Mouse (Mus musculus): ENCODE measurements around the gene Rbms1. TPM values are rescaled to one million over a fixed set of nuclear protein-coding genes. Genes with fewer than 3 reads are reported as not detected.

Rbms1 gene
- polyA plus RNA-seq, 1 experiment from 2014 or later: 40.8 TPM

DNA sequence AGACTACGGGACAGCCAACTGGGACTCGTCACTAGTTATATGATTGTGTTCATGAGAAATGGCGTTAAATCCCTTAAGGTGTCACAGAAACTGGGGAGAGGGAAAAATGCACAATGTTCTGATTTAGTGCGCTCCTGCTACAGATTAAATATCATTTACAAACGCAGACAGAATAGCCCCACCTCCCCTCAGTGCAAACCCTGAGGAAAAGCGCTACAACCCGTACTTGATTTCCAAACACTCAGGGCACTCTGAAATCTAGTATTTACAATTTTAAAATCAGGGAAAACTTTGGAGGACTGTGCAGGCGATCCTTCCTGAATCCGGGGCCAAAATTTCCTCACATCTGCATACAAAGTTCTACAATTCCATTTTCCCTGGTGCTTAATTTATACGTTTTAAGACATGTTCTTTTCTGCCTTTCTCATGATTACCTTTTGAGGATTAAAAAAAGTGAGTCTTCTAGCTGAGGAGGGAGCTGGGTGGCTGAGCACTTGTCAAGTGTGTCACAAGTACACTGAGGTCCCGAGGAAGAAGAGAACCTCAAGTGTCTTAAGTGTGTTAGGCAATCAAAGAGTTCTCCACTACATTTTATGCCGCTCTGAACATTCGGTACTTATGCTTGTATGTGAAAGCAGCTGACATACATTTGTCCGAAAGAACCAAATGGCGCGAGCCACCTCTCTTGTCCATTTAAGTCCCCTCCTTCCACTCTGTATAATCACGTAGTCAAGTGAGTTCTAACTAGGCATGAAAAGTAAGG is 164.0 kb downstream of the Rbms1 start:
- ATAC-seq (ENCODE audit: low FRiP score, low read depth): no peak
- H3K27me3 ChIP-seq: peaks cover 82% of the 10 kb centered on the region

DNA sequence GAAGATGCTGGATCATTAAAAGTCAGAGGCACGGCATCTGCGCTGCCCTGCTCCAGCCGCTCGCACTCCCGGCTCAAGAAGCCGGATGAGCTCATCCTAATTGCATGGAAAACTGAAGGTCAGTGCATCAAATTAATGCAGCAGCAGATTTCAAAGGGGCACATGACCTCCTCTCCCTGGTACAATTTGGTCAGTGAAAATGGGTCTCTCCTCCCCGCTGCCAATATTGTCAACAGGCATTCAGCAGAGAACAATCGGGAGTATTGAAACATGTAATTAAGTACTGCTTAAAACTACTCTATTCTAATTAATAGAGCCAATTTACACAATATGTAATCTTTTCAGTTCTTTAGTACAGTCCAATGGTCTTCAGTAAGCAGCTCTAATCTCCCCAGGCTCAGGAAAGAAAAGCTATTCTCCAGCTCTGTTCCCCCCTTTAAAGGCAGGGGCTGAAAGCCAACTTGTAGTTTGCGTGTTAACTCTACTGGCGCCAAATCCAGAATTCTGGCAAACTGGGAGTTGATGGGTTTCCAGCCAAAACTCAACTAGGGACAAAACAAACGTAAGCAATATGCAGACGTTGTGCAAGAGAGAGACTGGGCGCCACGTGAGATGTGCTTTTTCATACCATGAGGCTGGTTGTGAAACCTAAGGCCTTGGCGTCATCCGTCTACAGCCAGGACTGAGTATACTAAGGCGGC is 165.9 kb downstream of the Rbms1 start:
- no peaks in the 10 kb centered on the region for H3K36me3 ChIP-seq
- 30% methylated on average over 17 of the region's 17 CpGs for WGBS
- peak; percentile 83 for ATAC-seq (ENCODE audit: low FRiP score, low read depth)
- H3K9ac ChIP-seq (replicated peaks): no peak overlapping the region
- H3K27ac ChIP-seq (replicated peaks): peak overlapping the region; percentile 56
- H3K4me1 ChIP-seq: peaks cover 35% of the 10 kb centered on the region
- H3K27me3 ChIP-seq: peaks cover 79% of the 10 kb centered on the region
- peak overlapping the region; percentile 28; the same call in 1 of the 2 replicates for H3K4me2 ChIP-seq (replicated peaks)
- H3K9me3 ChIP-seq: no peaks in the 10 kb centered on the region
- H3K4me3 ChIP-seq: no peak overlapping the region

More for the DNA sequence above, 164.0 kb downstream of the Rbms1 start:
- 78% methylated on average over 17 of the region's 17 CpGs for WGBS
- H3K9me3 ChIP-seq: no peaks in the 10 kb centered on the region
- no peaks in the 10 kb centered on the region for H3K36me3 ChIP-seq
- H3K4me2 ChIP-seq (replicated peaks): no peak overlapping the region
- no peak overlapping the region for H3K27ac ChIP-seq (replicated peaks)
- peaks cover 35% of the 10 kb centered on the region for H3K4me1 ChIP-seq
- no peak overlapping the region for H3K4me3 ChIP-seq
- no peak overlapping the region for H3K9ac ChIP-seq (replicated peaks)

DNA sequence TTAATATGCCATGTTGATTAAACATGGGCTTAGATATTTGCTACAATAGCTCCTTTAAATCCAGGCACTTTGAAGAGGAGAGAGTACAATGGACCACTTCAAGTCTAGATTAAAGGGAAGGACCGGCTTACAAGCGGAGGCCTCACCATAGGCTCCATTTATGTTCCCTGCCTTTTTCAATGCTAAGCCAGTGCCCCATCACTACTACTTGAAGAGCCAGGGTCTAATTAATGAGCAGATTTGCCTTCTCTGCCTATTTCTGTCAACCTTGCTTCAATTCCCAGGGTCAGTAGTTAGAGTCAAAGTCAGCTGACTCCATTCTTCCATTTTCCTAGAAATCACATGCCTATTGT is 166.4 kb downstream of the Rbms1 start:
- no peak overlapping the region for H3K4me3 ChIP-seq
- H3K27ac ChIP-seq (replicated peaks): peak overlapping the region; percentile 56
- ATAC-seq (ENCODE audit: low FRiP score, low read depth): peak; percentile 81
- H3K4me1 ChIP-seq: peaks cover 32% of the 10 kb centered on the region
- 12% methylated on average over 2 of the region's 2 CpGs for WGBS
- peaks cover 78% of the 10 kb centered on the region for H3K27me3 ChIP-seq
- peak overlapping the region; percentile 28; the same call in 1 of the 2 replicates for H3K4me2 ChIP-seq (replicated peaks)
- no peaks in the 10 kb centered on the region for H3K9me3 ChIP-seq
- H3K36me3 ChIP-seq: no peaks in the 10 kb centered on the region
- H3K9ac ChIP-seq (replicated peaks): no peak overlapping the region

DNA sequence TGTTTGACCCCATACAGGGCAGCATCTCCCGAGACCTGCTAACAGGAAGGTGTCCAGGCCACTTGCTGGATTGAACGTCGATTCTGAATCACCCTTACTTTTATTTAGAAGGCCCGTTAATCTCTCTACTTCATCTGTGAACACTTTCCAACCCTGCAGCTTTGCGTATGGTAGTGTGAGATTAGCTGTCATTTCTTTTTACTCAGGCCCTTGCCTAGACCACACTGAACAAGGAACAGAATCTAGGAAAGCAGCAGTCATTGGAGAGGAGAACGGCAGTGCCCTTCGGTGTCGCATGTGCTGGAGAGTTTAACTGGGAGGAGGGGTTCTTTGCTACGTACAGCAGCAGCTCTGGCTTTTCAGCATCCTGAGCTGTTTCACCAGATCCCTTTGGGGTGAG is 167.1 kb downstream of the Rbms1 start:
- Histone ChIP-seq H3K27me3 (peaks cover 76% of the 10 kb centered on the region), H3K9ac (replicated peaks) (no peak overlapping the region), H3K27ac (replicated peaks) (0 out of 2 replicates have a peak overlapping the region, but pooled peaks have one; percentile 56), H3K4me3 (no peak overlapping the region), H3K4me1 (peaks cover 25% of the 10 kb centered on the region), H3K4me2 (replicated peaks) (no peak overlapping the region), H3K36me3 (no peaks in the 10 kb centered on the region), H3K9me3 (no peaks in the 10 kb centered on the region)
- 52% methylated on average over 9 of the region's 9 CpGs for WGBS
- no peak for ATAC-seq (ENCODE audit: low FRiP score, low read depth)

DNA sequence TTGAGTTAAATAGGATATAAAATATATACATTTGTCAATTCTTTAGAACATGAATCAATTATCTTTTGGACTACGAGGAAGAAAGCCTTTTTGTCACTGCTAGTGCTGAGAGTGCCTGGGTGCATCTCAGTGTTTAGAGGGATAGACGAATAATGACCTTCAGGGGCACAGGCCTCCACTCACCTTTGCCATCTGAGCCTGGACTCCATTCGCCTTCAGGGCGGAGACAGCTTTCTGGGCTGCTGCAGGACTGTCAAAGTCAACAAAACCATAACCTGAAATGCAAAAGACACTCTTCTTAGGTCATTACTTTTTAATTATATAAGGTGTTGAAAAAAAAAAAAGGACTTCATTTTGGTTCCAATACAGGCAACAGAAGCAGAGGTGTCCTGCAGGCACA is 170.5 kb downstream of the Rbms1 start:
- Histone ChIP-seq H3K4me2 (replicated peaks) (no peak overlapping the region), H3K4me3 (no peak overlapping the region), H3K4me1 (peaks cover 37% of the 10 kb centered on the region), H3K9ac (replicated peaks) (no peak overlapping the region), H3K27ac (replicated peaks) (no peak overlapping the region), H3K36me3 (no peaks in the 10 kb centered on the region), H3K27me3 (peaks cover 65% of the 10 kb centered on the region), H3K9me3 (no peaks in the 10 kb centered on the region)
- WGBS: 74% methylated on average over 4 of the region's 4 CpGs
- ATAC-seq (ENCODE audit: low FRiP score, low read depth): no peak

DNA sequence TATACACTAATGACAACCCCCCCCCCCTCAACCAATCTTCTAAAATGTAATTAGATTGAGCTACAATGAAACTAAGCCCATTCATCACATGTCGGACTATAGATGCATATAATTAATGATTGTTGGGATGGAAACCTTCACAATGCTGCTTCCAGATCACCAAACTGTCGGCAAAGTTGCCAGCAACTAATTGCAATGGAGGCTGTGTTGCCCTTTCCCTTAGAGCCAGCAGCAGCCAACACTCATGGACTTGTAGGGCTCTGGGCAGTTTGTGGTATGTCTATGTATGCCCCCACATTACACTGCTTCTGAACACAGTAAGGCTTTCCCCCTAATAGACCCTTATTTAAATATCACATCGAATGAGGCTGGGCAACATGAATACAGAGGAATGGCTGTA is 173.9 kb downstream of the Rbms1 start:
- Histone ChIP-seq H3K9ac (replicated peaks) (no peak overlapping the region), H3K4me1 (peaks cover 22% of the 10 kb centered on the region), H3K4me3 (no peak overlapping the region), H3K4me2 (replicated peaks) (no peak overlapping the region), H3K27ac (replicated peaks) (no peak overlapping the region), H3K9me3 (no peaks in the 10 kb centered on the region), H3K36me3 (no peaks in the 10 kb centered on the region), H3K27me3 (peaks cover 73% of the 10 kb centered on the region)
- WGBS: 52% methylated on average over 3 of the region's 3 CpGs
- no peak for ATAC-seq (ENCODE audit: low FRiP score, low read depth)

DNA sequence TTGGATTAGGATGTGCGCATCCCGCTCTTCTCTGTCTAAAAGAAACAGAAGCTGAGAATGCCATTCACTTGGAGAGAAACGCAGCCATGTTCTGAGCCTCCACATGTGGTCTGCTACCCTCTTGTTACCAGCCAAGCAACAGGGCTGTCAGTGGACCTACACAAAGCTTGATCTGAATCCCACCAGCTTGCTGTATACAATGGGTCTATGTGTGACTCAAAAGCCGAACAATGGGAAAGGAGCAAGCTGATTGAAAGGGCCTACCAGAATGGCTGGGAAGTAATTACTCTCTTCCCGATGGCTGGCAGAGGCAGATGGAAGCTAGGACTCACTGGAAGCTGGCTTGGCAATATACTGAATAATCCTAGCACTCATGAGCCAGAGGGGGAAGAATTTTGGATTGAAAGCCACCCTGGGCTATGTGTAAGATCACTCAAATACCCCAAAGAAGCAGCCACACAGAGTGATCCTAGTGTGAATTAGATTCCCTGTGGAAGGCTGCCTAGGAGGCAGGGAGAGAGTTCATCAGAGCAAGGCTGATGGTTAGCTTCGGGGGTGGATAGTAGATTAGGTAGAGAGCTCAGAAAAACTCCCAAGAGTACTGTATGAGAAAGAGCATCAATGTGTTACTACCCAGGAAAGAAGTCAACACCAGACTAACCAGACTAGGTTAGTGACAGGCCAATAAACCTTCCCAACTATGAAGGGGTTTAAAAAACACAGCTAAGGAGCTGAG is 174.7 kb downstream of the Rbms1 start:
- Histone ChIP-seq H3K9ac (replicated peaks) (no peak overlapping the region), H3K27me3 (peaks cover 69% of the 10 kb centered on the region), H3K4me3 (no peak overlapping the region), H3K27ac (replicated peaks) (no peak overlapping the region), H3K4me2 (replicated peaks) (no peak overlapping the region), H3K4me1 (peaks cover 22% of the 10 kb centered on the region), H3K9me3 (no peaks in the 10 kb centered on the region), H3K36me3 (no peaks in the 10 kb centered on the region)
- peak; percentile 94 for ATAC-seq (ENCODE audit: low FRiP score, low read depth)
- WGBS: 17% methylated on average over 6 of the region's 6 CpGs

DNA sequence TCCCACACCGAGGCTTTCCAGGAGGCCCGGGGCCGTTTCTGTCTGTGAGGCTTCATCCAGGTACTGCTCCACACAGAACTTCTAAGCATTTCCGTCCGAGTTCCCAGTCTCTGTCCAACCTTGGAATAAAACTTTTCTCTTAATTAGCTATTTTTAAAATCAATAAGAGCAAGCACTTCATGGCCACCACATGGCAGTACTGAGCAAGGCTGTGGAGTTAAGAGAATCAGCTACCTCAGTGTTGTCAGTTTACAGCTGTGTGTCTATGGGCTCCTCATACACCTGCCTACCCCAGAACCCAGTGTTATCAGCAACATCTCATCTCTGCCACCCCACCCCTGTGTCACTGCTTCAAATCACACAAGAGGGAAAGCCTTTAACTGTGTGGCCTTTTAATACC is 175.9 kb downstream of the Rbms1 start:
- no peak for ATAC-seq (ENCODE audit: low FRiP score, low read depth)
- Histone ChIP-seq H3K9me3 (no peaks in the 10 kb centered on the region), H3K27ac (replicated peaks) (no peak overlapping the region), H3K4me3 (no peak overlapping the region), H3K4me2 (replicated peaks) (no peak overlapping the region), H3K9ac (replicated peaks) (no peak overlapping the region), H3K36me3 (no peaks in the 10 kb centered on the region), H3K27me3 (peaks cover 70% of the 10 kb centered on the region), H3K4me1 (peaks cover 22% of the 10 kb centered on the region)
- WGBS: 89% methylated on average over 5 of the region's 5 CpGs

DNA sequence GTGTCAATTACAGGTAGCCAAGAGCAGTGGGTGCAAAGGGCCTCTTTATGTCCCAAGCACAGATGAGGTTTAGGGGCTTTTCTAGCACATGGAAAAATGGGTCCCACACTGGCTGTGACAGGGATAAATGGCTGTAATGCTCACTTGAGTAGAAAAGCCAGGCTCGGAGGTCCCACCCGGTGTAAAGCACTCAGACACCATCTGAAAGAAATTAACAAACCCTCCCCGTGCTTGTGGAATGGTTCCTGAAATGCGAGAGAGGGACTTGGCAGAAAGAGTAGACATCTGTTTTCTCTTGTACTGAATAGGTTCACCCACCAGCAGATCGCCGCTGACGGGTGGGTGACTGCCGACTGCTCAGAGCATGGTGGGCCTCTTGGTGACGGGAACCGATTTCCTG is 176.7 kb downstream of the Rbms1 start:
- 66% methylated on average over 10 of the region's 10 CpGs for WGBS
- peaks cover 72% of the 10 kb centered on the region for H3K27me3 ChIP-seq

DNA sequence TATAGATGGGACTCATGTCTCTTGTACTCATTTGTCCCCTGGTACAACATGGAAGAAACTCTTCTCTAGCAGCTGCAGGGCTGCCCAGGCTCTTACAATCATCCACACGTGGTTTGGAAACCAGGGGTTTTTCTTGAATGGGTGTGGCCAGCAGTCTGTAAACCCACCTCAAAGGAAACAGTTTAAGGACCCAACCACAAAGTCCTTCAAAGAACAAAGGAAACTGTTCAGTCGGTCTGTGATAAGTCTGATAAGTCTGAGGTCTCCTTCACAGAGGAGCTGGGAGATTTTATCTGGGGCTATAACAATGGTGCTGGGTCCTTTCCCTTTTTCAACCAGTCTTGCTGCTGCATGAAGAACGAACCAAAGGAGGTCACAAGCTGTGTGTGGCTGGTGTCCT is 188.5 kb downstream of the Rbms1 start:
- H3K27ac ChIP-seq (replicated peaks): no peak overlapping the region
- no peaks in the 10 kb centered on the region for H3K4me1 ChIP-seq
- no peak for ATAC-seq (ENCODE audit: low FRiP score, low read depth)
- H3K4me2 ChIP-seq (replicated peaks): no peak overlapping the region
- H3K27me3 ChIP-seq: no peaks in the 10 kb centered on the region
- no peak overlapping the region for H3K4me3 ChIP-seq
- H3K9ac ChIP-seq (replicated peaks): no peak overlapping the region
- peaks cover 13% of the 10 kb centered on the region; the same call in 1 of the 2 replicates for H3K9me3 ChIP-seq
- 35% methylated on average over 3 of the region's 3 CpGs for WGBS
- 0 out of 2 replicates have a peak, but pooled peaks cover 5% of the 10 kb centered on the region for H3K36me3 ChIP-seq

More for the DNA sequence above, 176.7 kb downstream of the Rbms1 start:
- Histone ChIP-seq H3K27ac (replicated peaks) (no peak overlapping the region), H3K9me3 (no peaks in the 10 kb centered on the region), H3K9ac (replicated peaks) (no peak overlapping the region), H3K4me3 (no peak overlapping the region), H3K4me2 (replicated peaks) (no peak overlapping the region), H3K4me1 (peaks cover 22% of the 10 kb centered on the region), H3K36me3 (no peaks in the 10 kb centered on the region)
- no peak for ATAC-seq (ENCODE audit: low FRiP score, low read depth)

DNA sequence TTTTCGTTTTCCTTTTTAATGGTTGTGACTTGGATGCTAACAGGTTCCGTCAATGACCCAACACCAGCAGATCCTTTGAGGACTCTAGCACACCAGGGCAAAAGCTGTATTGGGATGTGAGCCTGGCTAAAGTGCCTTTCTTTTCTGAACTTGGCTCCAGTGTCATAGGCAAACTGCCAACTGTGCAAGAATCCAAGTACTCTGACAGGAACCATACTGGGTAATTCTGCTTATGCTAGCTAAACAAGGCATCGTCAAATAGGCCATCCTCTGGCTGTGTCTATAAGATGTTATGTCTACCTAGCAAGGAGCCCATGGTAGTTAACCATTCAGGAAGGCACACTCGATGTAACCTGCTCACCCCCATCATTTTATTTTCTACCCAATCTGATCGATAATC is 189.4 kb downstream of the Rbms1 start:
- H3K9me3 ChIP-seq: peaks cover 13% of the 10 kb centered on the region; the same call in 1 of the 2 replicates
- 95% methylated on average over 5 of the region's 5 CpGs for WGBS
- no peak overlapping the region for H3K9ac ChIP-seq (replicated peaks)
- H3K27ac ChIP-seq (replicated peaks): no peak overlapping the region
- H3K4me2 ChIP-seq (replicated peaks): no peak overlapping the region
- H3K27me3 ChIP-seq: no peaks in the 10 kb centered on the region
- no peak overlapping the region for H3K4me3 ChIP-seq
- 0 out of 2 replicates have a peak, but pooled peaks cover 5% of the 10 kb centered on the region for H3K36me3 ChIP-seq
- no peak for ATAC-seq (ENCODE audit: low FRiP score, low read depth)
- H3K4me1 ChIP-seq: no peaks in the 10 kb centered on the region

DNA sequence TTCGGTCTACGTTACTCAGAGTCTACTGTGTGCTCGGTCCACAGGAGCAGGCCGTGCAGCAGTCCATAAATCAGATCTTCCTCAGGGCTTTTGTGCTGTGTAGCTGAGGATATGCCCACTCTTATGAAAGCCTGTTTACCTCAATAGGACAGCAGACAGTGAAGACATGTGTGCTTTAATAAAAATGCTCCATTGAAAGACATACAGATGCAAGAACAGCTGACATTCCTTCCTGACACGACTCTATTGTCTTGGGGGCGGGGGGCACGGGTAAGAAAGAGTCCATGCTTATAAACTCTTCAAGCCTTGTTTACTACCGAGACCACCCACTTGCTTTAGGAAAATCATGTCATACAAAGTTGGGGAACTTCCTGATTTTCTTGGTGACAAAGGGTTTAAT is 196.6 kb downstream of the Rbms1 start:
- H3K9ac ChIP-seq (replicated peaks): no peak overlapping the region
- peaks cover 10% of the 10 kb centered on the region; the same call in 1 of the 2 replicates for H3K9me3 ChIP-seq
- 0 out of 2 replicates have a peak, but pooled peaks cover 5% of the 10 kb centered on the region for H3K36me3 ChIP-seq
- H3K27me3 ChIP-seq: no peaks in the 10 kb centered on the region
- H3K27ac ChIP-seq (replicated peaks): no peak overlapping the region
- no peak for ATAC-seq (ENCODE audit: low FRiP score, low read depth)
- H3K4me2 ChIP-seq (replicated peaks): no peak overlapping the region
- 75% methylated on average over 8 of the region's 8 CpGs for WGBS
- no peaks in the 10 kb centered on the region for H3K4me1 ChIP-seq
- H3K4me3 ChIP-seq: no peak overlapping the region

Measured in midbrain, embryonic 12.5 days (tissue).